Mouse (Mus musculus): Measurements from ENCODE around the gene Esrrg. TPM values are rescaled to one million over a fixed set of nuclear protein-coding genes. Genes with fewer than 3 reads are reported as not detected.

Esrrg gene
- total and polyA plus RNA-seq, 3 experiments: 14.0 to 48.5 (median 45.2) TPM

GRCm38 (mm10) chr1:187826140-187826539 lies 217.5 kb downstream of the Esrrg start:
- Histone ChIP-seq H3K79me2 (replicated peaks; ENCODE audit: control insufficient read depth, insufficient read depth, low read length) (no peaks in the 10 kb centered on the region), H3K36me3 (ENCODE audit: control insufficient read depth, insufficient read depth, low read length) (no peaks in the 10 kb centered on the region; the same call in 1 of the 2 replicates), H3K9ac (ENCODE audit: low read depth, low read length) (no peak overlapping the region), H3K4me1 (ENCODE audit: control insufficient read depth, insufficient read depth, low read length) (no peaks in the 10 kb centered on the region; the same call in 1 of the 2 replicates), H3K27ac (no peak overlapping the region), H3K27me3 (ENCODE audit: control insufficient read depth, insufficient read depth, low read length) (no peaks in the 10 kb centered on the region), H3K4me3 (no peak overlapping the region)
- TF ChIP-seq POLR2A (IDR thresholded peaks at IDR 0.05; ENCODE audit: insufficient read depth, low read depth, low read length) (no peak), CTCF (IDR thresholded peaks at IDR 0.05) (no peak), EP300 (IDR thresholded peaks at IDR 0.05; ENCODE audit: insufficient read depth, low read depth, low read length) (no peak)
- 28% methylated on average over 1 of the region's 1 CpGs for WGBS
- no peak for DNase-seq
- intact Hi-C loops (cut with DNase I): no loop called here

GRCm38 (mm10) chr1:187826869-187827268 lies 218.3 kb downstream of the Esrrg start:
- H3K4me1 ChIP-seq (ENCODE audit: control insufficient read depth, insufficient read depth, low read length): no peaks in the 10 kb centered on the region; the same call in 1 of the 2 replicates
- H3K27ac ChIP-seq: no peak overlapping the region
- H3K79me2 ChIP-seq (replicated peaks; ENCODE audit: control insufficient read depth, insufficient read depth, low read length): no peaks in the 10 kb centered on the region
- H3K27me3 ChIP-seq (ENCODE audit: control insufficient read depth, insufficient read depth, low read length): no peaks in the 10 kb centered on the region
- DNase-seq: no peak
- H3K4me3 ChIP-seq: no peak overlapping the region
- H3K9ac ChIP-seq (ENCODE audit: low read depth, low read length): no peak overlapping the region
- TF ChIP-seq CTCF (IDR thresholded peaks at IDR 0.05) (no peak), POLR2A (IDR thresholded peaks at IDR 0.05; ENCODE audit: insufficient read depth, low read depth, low read length) (no peak), EP300 (IDR thresholded peaks at IDR 0.05; ENCODE audit: insufficient read depth, low read depth, low read length) (no peak)
- 79% methylated on average over 5 of the region's 5 CpGs for WGBS
- intact Hi-C loops (cut with DNase I): no loop called here
- H3K36me3 ChIP-seq (ENCODE audit: control insufficient read depth, insufficient read depth, low read length): no peaks in the 10 kb centered on the region; the same call in 1 of the 2 replicates

DNA sequence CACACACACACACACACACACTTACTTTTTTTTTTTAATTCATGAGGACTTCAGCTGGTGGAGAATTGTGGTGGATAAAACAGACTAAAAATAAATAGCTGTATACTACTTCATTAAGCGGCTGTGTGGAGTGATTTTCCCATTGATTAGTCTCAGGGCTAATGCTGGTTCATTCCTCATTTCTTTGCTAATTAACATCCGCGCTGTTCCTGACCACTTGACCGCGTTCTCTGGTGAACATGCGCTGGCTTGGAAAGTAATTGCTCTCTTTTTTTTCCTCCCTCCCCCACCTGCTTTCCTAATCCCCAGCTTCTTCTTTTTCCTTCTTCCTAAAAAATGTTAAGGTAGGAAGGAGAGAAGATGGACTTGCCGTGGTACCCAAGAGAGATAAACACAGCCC lies 222.3 kb downstream of the Esrrg start:
- TF ChIP-seq CTCF (IDR thresholded peaks at IDR 0.05) (no peak), POLR2A (IDR thresholded peaks at IDR 0.05; ENCODE audit: insufficient read depth, low read depth, low read length) (no peak), EP300 (IDR thresholded peaks at IDR 0.05; ENCODE audit: insufficient read depth, low read depth, low read length) (no peak)
- no peak overlapping the region for H3K4me3 ChIP-seq
- WGBS: 95% methylated on average over 7 of the region's 7 CpGs
- no peaks in the 10 kb centered on the region for H3K27me3 ChIP-seq (ENCODE audit: control insufficient read depth, insufficient read depth, low read length)
- no peaks in the 10 kb centered on the region for H3K79me2 ChIP-seq (replicated peaks; ENCODE audit: control insufficient read depth, insufficient read depth, low read length)
- no peaks in the 10 kb centered on the region; the same call in 1 of the 2 replicates for H3K4me1 ChIP-seq (ENCODE audit: control insufficient read depth, insufficient read depth, low read length)
- no peak overlapping the region for H3K9ac ChIP-seq (ENCODE audit: low read depth, low read length)
- no peaks in the 10 kb centered on the region; the same call in 1 of the 2 replicates for H3K36me3 ChIP-seq (ENCODE audit: control insufficient read depth, insufficient read depth, low read length)
- no peak overlapping the region for H3K27ac ChIP-seq
- intact Hi-C loops (cut with DNase I): no loop called here
- DNase-seq: no peak

DNA sequence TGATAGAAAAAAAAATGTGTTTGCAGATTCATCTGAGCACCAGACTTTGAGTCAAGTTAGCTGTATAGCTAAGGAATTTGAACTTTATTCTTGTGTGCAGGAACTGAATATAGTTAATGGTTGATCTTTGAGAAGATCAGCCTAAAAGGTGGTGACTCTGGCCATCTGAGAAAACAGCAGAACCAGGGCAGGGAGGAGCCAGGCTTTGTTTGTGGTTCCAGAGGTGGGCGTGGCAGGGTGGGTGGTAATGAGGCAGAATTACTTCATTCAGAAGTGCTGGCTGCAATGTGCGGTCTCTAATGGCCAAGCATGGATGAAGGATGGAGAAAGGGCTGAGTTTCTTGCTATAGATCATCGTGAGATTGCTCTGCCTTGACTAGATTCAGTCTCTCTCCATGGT lies 224.3 kb downstream of the Esrrg start:
- WGBS: 61% methylated on average over 3 of the region's 3 CpGs
- H3K36me3 ChIP-seq (ENCODE audit: control insufficient read depth, insufficient read depth, low read length): no peaks in the 10 kb centered on the region
- H3K27ac ChIP-seq: no peak overlapping the region
- no peaks in the 10 kb centered on the region for H3K79me2 ChIP-seq (replicated peaks; ENCODE audit: control insufficient read depth, insufficient read depth, low read length)
- intact Hi-C loops (cut with DNase I): no loop called here
- no peak for DNase-seq
- no peak overlapping the region for H3K9ac ChIP-seq (ENCODE audit: low read depth, low read length)
- H3K4me3 ChIP-seq: no peak overlapping the region
- no peaks in the 10 kb centered on the region for H3K27me3 ChIP-seq (ENCODE audit: control insufficient read depth, insufficient read depth, low read length)
- TF ChIP-seq POLR2A (IDR thresholded peaks at IDR 0.05; ENCODE audit: insufficient read depth, low read depth, low read length) (no peak), EP300 (IDR thresholded peaks at IDR 0.05; ENCODE audit: insufficient read depth, low read depth, low read length) (no peak), CTCF (IDR thresholded peaks at IDR 0.05) (no peak)
- H3K4me1 ChIP-seq (ENCODE audit: control insufficient read depth, insufficient read depth, low read length): peaks cover 2% of the 10 kb centered on the region; the same call in 1 of the 2 replicates

DNA sequence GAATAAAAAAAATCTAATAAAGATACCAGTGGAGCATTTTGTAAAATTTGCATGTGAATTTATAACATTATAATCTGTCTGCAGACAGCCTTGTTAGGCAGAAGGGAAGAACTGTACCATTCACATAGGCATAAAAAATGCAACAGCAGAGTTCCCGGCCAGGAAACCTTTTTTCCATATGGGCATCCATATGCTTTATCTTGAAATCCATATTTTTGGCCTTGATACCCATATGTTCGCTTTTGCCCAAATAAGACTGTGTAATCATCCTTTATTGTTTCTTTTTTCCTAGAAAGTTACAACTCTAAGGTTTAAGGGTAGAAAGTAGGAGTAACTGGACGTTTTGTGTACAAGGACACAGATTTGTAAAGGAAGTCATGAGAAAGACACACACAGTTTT lies 226.0 kb downstream of the Esrrg start:
- TF ChIP-seq EP300 (IDR thresholded peaks at IDR 0.05; ENCODE audit: insufficient read depth, low read depth, low read length) (no peak), CTCF (IDR thresholded peaks at IDR 0.05) (no peak), POLR2A (IDR thresholded peaks at IDR 0.05; ENCODE audit: insufficient read depth, low read depth, low read length) (no peak)
- 85% methylated on average over 3 of the region's 3 CpGs for WGBS
- intact Hi-C loops (cut with DNase I): no loop called here

GRCm38 (mm10) chr1:187836384-187836783 lies 227.8 kb downstream of the Esrrg start:
- DNase-seq: peak; percentile 15 to 21
- Histone ChIP-seq H3K9ac (ENCODE audit: low read depth, low read length) (no peak overlapping the region; the same call in 1 of the 2 replicates), H3K36me3 (ENCODE audit: control insufficient read depth, insufficient read depth, low read length) (no peaks in the 10 kb centered on the region), H3K4me1 (ENCODE audit: control insufficient read depth, insufficient read depth, low read length) (peaks cover 2% of the 10 kb centered on the region; the same call in 1 of the 2 replicates), H3K4me3 (no peak overlapping the region), H3K27me3 (ENCODE audit: control insufficient read depth, insufficient read depth, low read length) (no peaks in the 10 kb centered on the region), H3K79me2 (replicated peaks; ENCODE audit: control insufficient read depth, insufficient read depth, low read length) (no peaks in the 10 kb centered on the region), H3K27ac (peak overlapping the region; percentile 84)
- WGBS: 12% methylated on average over 6 of the region's 6 CpGs
- intact Hi-C loops (cut with DNase I): loop anchor here (5.0 kb wide), 1 partner anchor 71 kb away; no protein-coding TSS in a partner anchor
- TF ChIP-seq CTCF (IDR thresholded peaks at IDR 0.05) (no peak), POLR2A (IDR thresholded peaks at IDR 0.05; ENCODE audit: insufficient read depth, low read depth, low read length) (no peak), EP300 (IDR thresholded peaks at IDR 0.05; ENCODE audit: insufficient read depth, low read depth, low read length) (no peak)

More for the DNA sequence above, 226.0 kb downstream of the Esrrg start:
- no peak overlapping the region for H3K9ac ChIP-seq (ENCODE audit: low read depth, low read length)
- no peak overlapping the region for H3K27ac ChIP-seq
- DNase-seq: no peak
- H3K4me1 ChIP-seq (ENCODE audit: control insufficient read depth, insufficient read depth, low read length): peaks cover 2% of the 10 kb centered on the region; the same call in 1 of the 2 replicates
- H3K27me3 ChIP-seq (ENCODE audit: control insufficient read depth, insufficient read depth, low read length): no peaks in the 10 kb centered on the region
- no peaks in the 10 kb centered on the region for H3K36me3 ChIP-seq (ENCODE audit: control insufficient read depth, insufficient read depth, low read length)
- H3K79me2 ChIP-seq (replicated peaks; ENCODE audit: control insufficient read depth, insufficient read depth, low read length): no peaks in the 10 kb centered on the region
- no peak overlapping the region for H3K4me3 ChIP-seq
